Mouse (Mus musculus) liver, postnatal 0 days (tissue): ENCODE measurements at regions not wholly inside any gene's neighbourhood (a gene's known extent, or its start where the extent isn't known, plus 50 kb on each side); places are given as distances from the start of the nearest gene placed in this dataset.

Experiments used
- CTCF ChIP-seq: sonication (generic); IDR thresholded peaks from 2 replicates; pipeline ENCODE4 v1.5.1; 2016; ENCODE audit warnings: antibody characterized with exemption, low read depth
- EP300 ChIP-seq: IDR thresholded peaks from 2 replicates; pipeline ENCODE4 v1.6.1; 2016; ENCODE audit warnings: antibody characterized with exemption, low read depth, mild to moderate bottlenecking

GRCm38 (mm10) chr10:111662665-111663064 is 156.6 kb downstream of the Phlda1 start:
- TF ChIP-seq CTCF: no peak
- no peak for TF ChIP-seq EP300
